Mouse (Mus musculus): ENCODE measurements at regions not wholly inside any gene's neighbourhood (a gene's known extent, or its start where the extent isn't known, plus 50 kb on each side); places are given as distances from the start of the nearest gene placed in this dataset.
A peak's percentile ranks its signal among the peaks of the same experiment; 100 is the strongest.

DNA sequence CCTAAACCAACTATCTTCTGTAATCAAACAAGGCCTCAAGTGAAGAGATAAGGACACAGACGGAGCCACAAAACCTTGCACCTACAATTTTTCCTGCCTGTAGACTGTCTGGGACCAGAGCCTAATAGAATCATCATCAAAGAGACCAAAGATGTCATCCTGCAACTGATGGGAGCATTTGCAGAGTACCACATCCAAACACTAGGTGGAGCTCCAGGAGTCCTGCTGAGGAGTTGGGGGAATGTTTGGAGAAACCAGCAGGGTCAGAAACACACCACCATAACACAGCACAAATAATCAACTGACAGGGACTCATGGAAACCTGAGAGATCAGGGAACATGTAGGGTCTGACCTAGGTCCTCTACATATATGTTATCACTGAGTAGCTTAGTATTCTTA is 160.9 kb downstream of the Gm6760 start:
- DNase-seq (ENCODE audit: low read depth, low spot score) = peak; percentile 28

DNA sequence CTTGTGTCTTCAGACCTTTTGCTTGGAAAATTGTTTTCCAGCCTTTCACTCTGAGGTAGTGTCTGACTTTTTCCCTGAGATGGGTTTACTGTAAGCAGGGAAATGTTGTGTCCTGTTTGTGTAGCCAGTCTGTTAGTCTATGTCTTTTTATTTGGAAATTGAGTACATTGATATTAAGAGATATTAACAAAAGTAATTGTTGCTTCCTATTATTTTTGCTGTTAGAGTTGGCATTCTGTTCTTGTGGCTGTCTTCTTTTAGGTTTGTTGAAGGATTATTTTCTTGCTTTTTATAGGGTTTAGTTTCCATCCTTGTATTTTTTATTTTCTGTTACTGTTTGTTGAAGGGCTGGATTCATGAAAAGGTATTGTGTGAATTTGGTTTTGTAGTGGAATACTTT is 179.6 kb downstream of the Gm6760 start:
- DNase-seq (ENCODE audit: low read depth, low spot score) = peak; percentile 0

All from ZHBTc4 (cell line).